Comparison of ENCODE assay signal across 8 mouse cellular contexts in the genomic region with DNA sequence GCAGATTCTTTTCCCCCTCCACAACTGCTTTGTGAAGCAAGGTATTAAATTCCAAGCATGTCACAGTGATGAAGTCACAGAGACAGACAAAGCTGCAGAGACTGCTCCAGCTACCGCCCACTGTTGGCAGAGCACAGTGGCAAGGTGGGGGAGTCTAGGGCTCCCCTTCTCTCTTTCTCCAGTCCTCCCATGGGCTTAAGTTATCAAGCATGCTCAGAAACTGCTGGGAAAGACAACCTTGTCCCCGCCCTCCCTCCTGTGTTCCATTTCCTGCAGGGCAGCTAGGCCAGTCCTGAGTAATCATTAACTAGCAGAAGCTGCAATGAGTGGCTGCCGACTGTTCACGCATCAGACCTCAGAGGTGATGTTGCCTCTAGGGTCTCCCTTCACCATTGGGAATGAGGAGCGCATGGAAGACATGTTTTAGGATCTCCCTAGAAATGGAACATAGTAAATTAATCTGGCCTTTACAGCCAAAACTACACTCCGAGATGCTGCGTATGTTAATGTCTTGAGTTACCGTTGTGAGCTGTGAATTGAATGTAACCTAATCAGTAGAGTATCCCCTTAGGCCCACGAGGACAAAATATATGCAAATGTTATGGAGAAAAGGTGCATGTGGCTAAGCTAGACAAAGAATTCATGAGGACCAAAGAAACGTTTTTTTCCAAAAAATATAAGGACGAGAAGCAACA.
A peak's percentile ranks its signal among the peaks of the same experiment; 100 is the strongest.
DNase-seq lines count a peak whose midpoint lies in the region; ATAC-seq lines count a peak whose summit lies in the region.

No protein-coding gene starts in this region.

- no peak overlapping the region for H3K9ac ChIP-seq in forebrain, embryonic 16.5 days (replicated peaks; ENCODE audit: low read depth, low read length)

- H3K27ac ChIP-seq in forebrain, embryonic 16.5 days (ENCODE audit: low read length) = no peak overlapping the region

- no peaks in the 10 kb centered on the region for H3K27me3 ChIP-seq in forebrain, embryonic 16.5 days (replicated peaks; ENCODE audit: control insufficient read depth, insufficient read depth, low read length)

- H3K4me2 ChIP-seq in forebrain, embryonic 16.5 days (ENCODE audit: low read length) = no peak overlapping the region

- WGBS in forebrain, embryonic 16.5 days = 36% methylated on average over 11 of the region's 11 CpGs

- H3K4me3 ChIP-seq in forebrain, embryonic 16.5 days (replicated peaks; ENCODE audit: low read length) = no peak overlapping the region

- no peaks in the 10 kb centered on the region for H3K36me3 ChIP-seq in forebrain, embryonic 16.5 days (ENCODE audit: control insufficient read depth, insufficient read depth)

- peak; percentile 21 to 70 for DNase-seq in adrenal gland, adult (ENCODE audit: inconsistent age in 2 of 2, low spot score in 1 of 2)
- DNase-seq in adrenal gland, postnatal 4 days (ENCODE audit: low spot score in 2 of 2) = no peak
- peak; percentile 78 to 89 for DNase-seq in kidney, postnatal 25 days
- peak; percentile 60 for DNase-seq in mesoderm, embryonic 11.5 days (ENCODE audit: low read depth, low spot score)
- DNase-seq in layer of hippocampus, adult 8-10 months (ENCODE audit: low spot score in 2 of 2) = no peak
- DNase-seq in cerebellum, postnatal 14 days = no peak
- no peak for DNase-seq in spleen, postnatal 4 days (ENCODE audit: low spot score in 2 of 2)

- peaks cover 6% of the 10 kb centered on the region; the same call in 1 of the 2 replicates for H3K4me1 ChIP-seq in forebrain, embryonic 16.5 days (replicated peaks; ENCODE audit: control insufficient read depth, insufficient read depth, low read length)

- no peaks in the 10 kb centered on the region for H3K9me3 ChIP-seq in forebrain, embryonic 16.5 days (ENCODE audit: control insufficient read depth, low read length)

- 0 out of 2 replicates have a peak, but pooled peaks have one; percentile 33 for ATAC-seq in forebrain, embryonic 16.5 days

Comparison
In these comparisons a context has a peak if more than half of its experiments do, and no peak if none do; other contexts are left out.
1. DNase-seq: peak in adrenal gland, adult (2 of 2), kidney, postnatal 25 days (2 of 2) and mesoderm, embryonic 11.5 days (single experiment); none in adrenal gland, postnatal 4 days (0 of 2), layer of hippocampus, adult 8-10 months (0 of 2), cerebellum, postnatal 14 days (0 of 2) and spleen, postnatal 4 days (0 of 2).